Mouse (Mus musculus): ENCODE results near the gene Mrpl2.

GRCm38 (mm10) chr17:46597956-46598355, 48.1 kb upstream of the Mrpl2 start:
- TF ChIP-seq GATA1 (IDR thresholded peaks at IDR 0.05; ENCODE audit: borderline replicate concordance, low read length): no peak
- no peak for TF ChIP-seq FLI1 (IDR thresholded peaks at IDR 0.05; ENCODE audit: low read length)
